Mouse (Mus musculus) forebrain, embryonic 13.5 days (tissue): ENCODE measurements around the gene Zdhhc19. TPM values are rescaled to one million over a fixed set of nuclear protein-coding genes. Genes with fewer than 3 reads are reported as not detected.

Source experiments
- ATAC-seq: fragments of 200-750 bp; cut with Nextera tagmentation; 2 replicates; pipeline ENCODE4 v1.8.0; 2017
- H3K27ac ChIP-seq: fragments of 300-500 bp; sonication (generic); 2 replicates; pipeline ENCODE4 v1.5.1; 2015; ENCODE audit warnings: inconsistent platforms, mild to moderate bottlenecking, moderate library complexity
- H3K27me3 ChIP-seq: fragments of 300-500 bp; sonication (generic); 2 replicates; pipeline ENCODE4 v1.6.1; 2015; ENCODE audit warnings: mild to moderate bottlenecking, inconsistent platforms
- H3K36me3 ChIP-seq: fragments of 300-500 bp; sonication (generic); 2 replicates; pipeline ENCODE4 v1.6.1; 2015; ENCODE audit warnings: mild to moderate bottlenecking, inconsistent platforms; ENCODE audit not compliant: poor library complexity, severe bottlenecking
- H3K4me1 ChIP-seq: fragments of 300-500 bp; sonication (generic); 2 replicates; pipeline ENCODE4 v1.6.1; 2015; ENCODE audit warnings: inconsistent platforms
- H3K4me2 ChIP-seq: fragments of 300-500 bp; sonication (generic); 2 replicates; pipeline ENCODE4 v1.6.1; 2015; ENCODE audit warnings: inconsistent platforms, mild to moderate bottlenecking, moderate library complexity
- H3K4me3 ChIP-seq: fragments of 300-500 bp; sonication (generic); 2 replicates; pipeline ENCODE4 v1.5.1; 2015; ENCODE audit warnings: mild to moderate bottlenecking, inconsistent platforms
- H3K9ac ChIP-seq: fragments of 300-500 bp; sonication (generic); 2 replicates; pipeline ENCODE4 v1.6.1; 2015; ENCODE audit warnings: mild to moderate bottlenecking, inconsistent platforms
- H3K9me3 ChIP-seq: fragments of 300-500 bp; sonication (generic); replicated peaks from 2 replicates; pipeline ENCODE4 v1.6.1; 2016; ENCODE audit warnings: inconsistent platforms
- WGBS: fragments of 180-500 bp; shearing (Covaris S2); methylation state at CpG from one replicate; pipeline ENCODE4 v1.1.7; 2015; 5-methylcytosine and 5-hydroxymethylcytosine counted together
- polyA plus RNA-seq: library from polyadenylated mRNA; unstranded; fragments of >200 nt; fragmentation: Nextera tagmentation; extraction: Ambion mirVana; gene quantifications from 2 replicates; pipeline ENCODE4 v1.2.1, GENCODE M21; 2015

Gene Zdhhc19
- polyA plus RNA-seq, 1 experiment from 2014 or later: not detected

DNA sequence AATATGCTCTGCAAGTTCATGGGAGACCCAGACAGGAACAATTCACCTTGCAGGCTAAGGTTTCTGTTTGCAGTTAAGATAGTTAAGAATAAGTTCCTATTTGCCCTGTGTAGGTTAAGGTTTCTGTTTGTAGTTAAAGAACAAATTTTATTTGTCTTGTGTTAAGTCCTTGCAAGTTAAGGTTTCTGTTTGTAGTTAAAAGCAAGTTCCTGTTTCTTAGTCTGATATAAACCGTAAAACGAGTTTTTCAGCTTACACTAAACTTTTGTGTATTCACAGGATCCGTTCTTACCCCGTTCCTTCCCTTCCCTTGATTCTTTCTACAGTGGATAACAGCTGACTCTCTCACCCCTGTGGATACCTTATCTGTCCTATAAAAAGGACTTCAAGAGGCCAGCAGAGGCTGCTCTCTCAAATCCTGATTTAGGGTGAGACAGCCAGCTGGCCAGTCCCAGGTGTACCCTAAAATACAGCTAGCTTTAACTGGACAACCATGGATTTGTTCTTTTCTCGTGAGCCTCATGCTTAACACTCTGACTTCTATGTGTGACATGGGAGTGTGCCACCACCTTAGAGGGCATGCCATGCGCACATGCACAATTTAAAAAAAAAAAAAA lies 26.6 kb downstream of the Zdhhc19 start:
- no peaks in the 10 kb centered on the region for H3K36me3 ChIP-seq
- 90% methylated on average over 6 of the region's 6 CpGs for WGBS
- no peaks in the 10 kb centered on the region for H3K27me3 ChIP-seq
- no peaks in the 10 kb centered on the region for H3K9me3 ChIP-seq
- H3K9ac ChIP-seq: no peak overlapping the region
- H3K4me3 ChIP-seq: no peak overlapping the region
- no peak for ATAC-seq
- H3K27ac ChIP-seq: no peak overlapping the region
- peaks cover 7% of the 10 kb centered on the region; the same call in 1 of the 2 replicates for H3K4me1 ChIP-seq
- H3K4me2 ChIP-seq: no peak overlapping the region

GRCm38 (mm10) chr16:32523462-32524243 lies 27.6 kb downstream of the Zdhhc19 start:
- no peak overlapping the region for H3K9ac ChIP-seq
- no peaks in the 10 kb centered on the region for H3K9me3 ChIP-seq
- WGBS: 75% methylated on average over 8 of the region's 8 CpGs
- ATAC-seq: peak; percentile 58; the same call in 1 of the 2 replicates
- H3K4me3 ChIP-seq: no peak overlapping the region
- no peak overlapping the region for H3K4me2 ChIP-seq
- H3K27ac ChIP-seq: no peak overlapping the region
- no peaks in the 10 kb centered on the region for H3K36me3 ChIP-seq
- no peaks in the 10 kb centered on the region for H3K27me3 ChIP-seq
- peaks cover 7% of the 10 kb centered on the region; the same call in 1 of the 2 replicates for H3K4me1 ChIP-seq

DNA sequence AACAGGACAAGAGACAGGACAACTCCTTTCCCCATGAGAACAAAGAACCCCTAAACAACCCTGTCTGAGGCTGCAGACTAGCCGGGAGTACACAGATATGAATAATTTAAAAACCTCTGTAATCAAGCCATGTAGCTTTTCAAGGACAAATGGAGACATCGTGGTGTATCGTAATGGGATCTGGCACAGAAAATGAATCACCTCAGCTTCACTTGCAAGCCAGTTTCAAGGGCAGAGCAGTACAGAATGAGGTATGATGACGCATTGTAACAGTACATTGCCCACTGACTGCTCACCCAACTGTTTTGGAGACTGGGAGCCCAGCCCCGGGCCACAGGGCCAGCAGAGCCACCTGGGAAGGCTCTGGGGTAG lies 28.2 kb downstream of the Zdhhc19 start:
- Histone ChIP-seq H3K4me1 (peaks cover 7% of the 10 kb centered on the region; the same call in 1 of the 2 replicates), H3K27ac (no peak overlapping the region; the same call in 1 of the 2 replicates), H3K27me3 (no peaks in the 10 kb centered on the region), H3K9ac (no peak overlapping the region), H3K36me3 (no peaks in the 10 kb centered on the region), H3K4me3 (no peak overlapping the region), H3K9me3 (no peaks in the 10 kb centered on the region), H3K4me2 (no peak overlapping the region)
- 58% methylated on average over 5 of the region's 5 CpGs for whole genome bisulfite sequencing
- no peak for ATAC-seq

- Histone ChIP-seq H3K4me3 (no peak overlapping the region), H3K27ac (no peak overlapping the region), H3K27me3 (no peaks in the 10 kb centered on the region), H3K4me2 (no peak overlapping the region), H3K36me3 (no peaks in the 10 kb centered on the region), H3K9me3 (no peaks in the 10 kb centered on the region; the same call in 1 of the 2 replicates), H3K9ac (no peak overlapping the region), H3K4me1 (peaks cover 7% of the 10 kb centered on the region; the same call in 1 of the 2 replicates)
- ATAC-seq: no peak
- 69% methylated on average over 7 of the region's 7 CpGs for WGBS
These were observed 30.8 kb downstream of the Zdhhc19 start for GRCm38 (mm10) chr16:32526906-32527305.

DNA sequence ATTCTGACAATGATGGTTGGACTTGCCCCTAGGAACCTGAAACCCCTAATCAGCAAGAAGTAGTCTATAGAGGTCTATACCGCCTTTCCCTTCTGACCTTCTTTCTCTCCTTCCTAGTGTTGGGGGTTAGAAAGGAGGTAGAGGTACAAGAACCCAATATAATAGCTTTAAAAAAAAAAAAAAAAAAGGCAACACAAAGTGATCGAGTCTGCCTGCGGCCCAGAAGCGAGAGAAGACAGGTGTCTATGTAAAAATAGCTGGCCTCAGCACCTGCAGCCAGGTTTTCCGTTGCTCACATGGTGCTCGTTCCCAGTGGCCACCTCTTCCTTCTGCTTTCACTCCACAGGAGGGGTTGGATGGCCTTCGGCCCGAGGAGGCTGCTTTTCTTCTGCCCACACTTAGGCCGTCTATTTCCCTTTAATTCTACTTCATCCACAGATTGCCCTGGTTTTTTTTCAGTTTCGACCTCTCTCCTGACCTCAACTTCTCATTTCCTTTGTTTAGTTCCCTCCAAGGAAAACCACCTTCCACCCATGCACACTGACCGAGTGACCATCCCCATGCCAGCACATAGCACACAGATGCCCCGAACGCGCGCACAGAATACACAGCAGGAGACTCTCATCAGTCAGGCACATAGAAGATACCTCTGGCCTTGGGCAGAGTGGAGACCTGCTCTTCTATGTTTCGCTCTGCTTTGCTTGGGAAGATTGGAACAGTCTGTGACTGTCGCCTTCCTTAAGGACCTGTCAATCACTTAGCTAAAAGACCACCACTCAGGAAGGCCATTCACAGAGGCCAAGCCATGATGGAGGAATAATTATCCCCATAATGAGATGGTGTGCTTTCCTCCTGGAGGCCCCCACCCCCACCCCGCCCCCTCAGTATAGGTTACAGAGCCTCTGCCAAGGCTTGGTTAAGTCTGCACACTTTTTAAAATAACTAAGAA lies 37.1 kb downstream of the Zdhhc19 start:
- peak; percentile 33; the same call in 1 of the 2 replicates for ATAC-seq
- no peaks in the 10 kb centered on the region for H3K36me3 ChIP-seq
- H3K4me2 ChIP-seq: no peak overlapping the region
- H3K27ac ChIP-seq: no peak overlapping the region; the same call in 1 of the 2 replicates
- H3K9me3 ChIP-seq: no peaks in the 10 kb centered on the region; the same call in 1 of the 2 replicates
- 51% methylated on average over 18 of the region's 18 CpGs for WGBS
- H3K9ac ChIP-seq: no peak overlapping the region
- H3K27me3 ChIP-seq: no peaks in the 10 kb centered on the region
- peaks cover 15% of the 10 kb centered on the region for H3K4me1 ChIP-seq
- no peak overlapping the region for H3K4me3 ChIP-seq

- 48% methylated on average over 5 of the region's 5 CpGs for WGBS
- no peak overlapping the region for H3K4me2 ChIP-seq
- ATAC-seq: no peak
- H3K27ac ChIP-seq: no peak overlapping the region
- H3K4me3 ChIP-seq: no peak overlapping the region
- H3K27me3 ChIP-seq: no peaks in the 10 kb centered on the region
- H3K36me3 ChIP-seq: no peaks in the 10 kb centered on the region
- no peaks in the 10 kb centered on the region; the same call in 1 of the 2 replicates for H3K9me3 ChIP-seq
- H3K9ac ChIP-seq: no peak overlapping the region
- peaks cover 15% of the 10 kb centered on the region for H3K4me1 ChIP-seq
These were observed 39.2 kb downstream of the Zdhhc19 start for GRCm38 (mm10) chr16:32535157-32535751.

DNA sequence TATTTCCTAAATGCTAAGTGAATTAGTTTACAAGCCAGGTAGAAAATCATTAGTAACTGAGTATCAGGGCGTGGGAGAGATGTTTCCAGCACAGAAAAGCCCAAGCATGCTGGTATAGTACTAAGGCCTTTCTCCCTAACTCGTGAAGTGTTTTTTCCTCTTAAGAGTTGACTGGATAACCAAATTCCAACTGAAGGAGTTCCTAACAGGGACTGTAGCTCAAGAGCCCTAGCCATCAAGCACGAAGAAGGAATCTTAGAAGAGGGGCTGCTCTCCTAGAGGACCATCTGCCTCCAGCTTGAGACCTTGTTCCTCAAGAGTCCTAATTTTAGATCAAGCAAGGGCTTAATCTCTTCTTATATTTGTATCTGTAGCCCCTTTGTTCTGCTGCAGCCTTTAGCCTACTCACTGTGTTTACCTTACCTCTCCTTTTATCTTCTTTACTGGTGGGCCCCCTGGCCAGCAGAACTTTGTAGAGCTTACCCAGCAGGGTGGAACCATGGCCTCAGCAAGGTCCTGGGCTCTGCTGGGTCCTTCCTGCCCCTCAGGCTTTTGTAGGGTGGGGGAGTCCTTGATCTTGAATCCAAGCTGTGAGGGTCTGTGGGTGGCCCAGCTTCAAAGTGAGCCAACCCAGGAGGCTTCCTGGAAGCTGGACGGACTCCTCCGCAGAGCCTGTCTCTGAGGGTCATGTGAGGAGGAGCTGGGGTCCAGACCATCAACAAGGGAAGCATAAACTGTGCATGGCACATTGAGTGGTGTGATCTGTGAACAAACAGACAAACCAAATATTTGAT lies 42.0 kb downstream of the Zdhhc19 start:
- no peak overlapping the region for H3K4me2 ChIP-seq
- H3K36me3 ChIP-seq: no peaks in the 10 kb centered on the region
- no peaks in the 10 kb centered on the region for H3K9me3 ChIP-seq
- ATAC-seq: no peak
- no peaks in the 10 kb centered on the region for H3K27me3 ChIP-seq
- peaks cover 13% of the 10 kb centered on the region for H3K4me1 ChIP-seq
- H3K27ac ChIP-seq: no peak overlapping the region
- WGBS: 45% methylated on average over 5 of the region's 5 CpGs
- H3K9ac ChIP-seq: no peak overlapping the region
- H3K4me3 ChIP-seq: no peak overlapping the region

GRCm38 (mm10) chr16:32538761-32539255 lies 42.7 kb downstream of the Zdhhc19 start:
- Histone ChIP-seq H3K9me3 (no peaks in the 10 kb centered on the region), H3K4me1 (peaks cover 5% of the 10 kb centered on the region), H3K27me3 (no peaks in the 10 kb centered on the region), H3K4me3 (no peak overlapping the region), H3K36me3 (no peaks in the 10 kb centered on the region), H3K27ac (no peak overlapping the region), H3K4me2 (no peak overlapping the region), H3K9ac (no peak overlapping the region)
- 28% methylated on average over 3 of the region's 3 CpGs for WGBS
- ATAC-seq: no peak

GRCm38 (mm10) chr16:32541338-32542179 lies 45.5 kb downstream of the Zdhhc19 start:
- 88% methylated on average over 6 of the region's 6 CpGs for WGBS
- H3K4me1 ChIP-seq: no peaks in the 10 kb centered on the region

DNA sequence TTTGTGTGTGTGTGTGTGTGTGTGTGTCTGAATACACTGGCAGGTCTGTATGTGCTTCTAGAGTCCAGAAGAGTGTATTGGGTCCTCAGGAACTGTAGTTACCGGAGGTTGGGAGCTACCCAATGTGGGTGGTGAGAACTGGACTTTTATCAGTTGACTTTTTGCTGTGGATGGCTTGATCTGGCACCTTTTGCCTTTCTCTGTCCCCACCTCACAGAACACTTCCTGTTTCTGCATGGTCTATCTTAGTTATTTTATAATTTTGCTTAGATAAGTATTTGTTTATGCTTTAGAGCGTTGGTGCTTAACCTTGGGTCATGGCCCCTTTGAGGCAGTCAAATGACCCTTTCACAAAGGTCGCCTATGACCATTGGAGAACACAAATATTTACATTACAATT lies 47.4 kb downstream of the Zdhhc19 start:
- no peak overlapping the region for H3K4me2 ChIP-seq
- ATAC-seq: no peak
- H3K27ac ChIP-seq: no peak overlapping the region
- no peaks in the 10 kb centered on the region for H3K4me1 ChIP-seq
- no peaks in the 10 kb centered on the region for H3K36me3 ChIP-seq
- H3K9ac ChIP-seq: no peak overlapping the region
- H3K27me3 ChIP-seq: no peaks in the 10 kb centered on the region
- no peak overlapping the region for H3K4me3 ChIP-seq
- WGBS: 87% methylated on average over 3 of the region's 3 CpGs
- no peaks in the 10 kb centered on the region for H3K9me3 ChIP-seq

More at GRCm38 (mm10) chr16:32541338-32542179, 45.5 kb downstream of the Zdhhc19 start:
- no peaks in the 10 kb centered on the region for H3K27me3 ChIP-seq
- no peak overlapping the region for H3K9ac ChIP-seq
- H3K4me2 ChIP-seq: no peak overlapping the region
- no peaks in the 10 kb centered on the region for H3K9me3 ChIP-seq
- no peak overlapping the region for H3K27ac ChIP-seq
- H3K36me3 ChIP-seq: no peaks in the 10 kb centered on the region
- H3K4me3 ChIP-seq: no peak overlapping the region
- ATAC-seq: no peak
